Mouse (Mus musculus) lung, postnatal 0 days (tissue): ENCODE measurements around the gene Gpi1.

Experiments used
- CTCF ChIP-seq: IDR thresholded peaks from 2 replicates; pipeline ENCODE4 v1.5.1; 2016; ENCODE audit warnings: antibody characterized with exemption, mild to moderate bottlenecking
- EP300 ChIP-seq: IDR thresholded peaks from 2 replicates; pipeline ENCODE4 v1.6.1; 2016; ENCODE audit warnings: antibody characterized with exemption, mild to moderate bottlenecking, control low read depth

DNA sequence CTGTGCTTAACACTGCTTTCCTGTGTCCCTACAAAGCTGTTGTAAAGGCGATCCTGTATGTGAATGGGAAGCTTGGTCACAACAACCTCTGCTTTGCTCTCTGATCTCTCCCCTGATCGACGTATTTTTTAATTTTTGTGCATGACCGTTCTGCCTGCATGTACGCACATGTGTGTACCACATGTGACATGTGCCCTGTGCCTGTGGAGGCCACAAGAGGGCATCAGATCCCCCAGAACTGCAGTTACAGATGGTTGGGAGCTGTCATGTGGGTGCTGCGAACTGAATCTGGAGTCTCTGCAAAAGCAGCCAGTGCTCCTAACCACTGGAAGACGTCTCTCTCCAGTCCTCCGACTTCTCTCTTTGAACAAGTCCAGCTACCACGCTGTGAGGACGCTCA, 7.8 kb downstream of the Gpi1 start:
- TF ChIP-seq CTCF (0 out of 2 replicates have a peak, but pooled peaks have one; percentile 12), EP300 (no peak)
